Mouse (Mus musculus) frontal cortex, adult 2 months (tissue): ENCODE results near the gene Inpp4b. TPM values are rescaled to one million over a fixed set of nuclear protein-coding genes. Genes with fewer than 3 reads are reported as not detected.

Experiments
- DNase-seq, 2 experiments: peaks; one replicate each; pipeline ENCODE4 v3.0.0; 2022; ENCODE audit warnings: low spot score in 1 of 2; ENCODE audit errors: extremely low spot score in 1 of 2
- polyA plus RNA-seq: library from polyadenylated mRNA; depleted of rRNA; stranded (reverse); fragments of >200 nt; gene quantifications from 2 replicates; pipeline ENCODE4 v1.2.3, GENCODE M21; 2012

Inpp4b gene
- polyA plus RNA-seq, 1 experiment, result 6.9 TPM

- no peak for DNase-seq
Measured at GRCm38 (mm10) chr8:81815551-81815950, 473.2 kb downstream of the Inpp4b start.

DNA sequence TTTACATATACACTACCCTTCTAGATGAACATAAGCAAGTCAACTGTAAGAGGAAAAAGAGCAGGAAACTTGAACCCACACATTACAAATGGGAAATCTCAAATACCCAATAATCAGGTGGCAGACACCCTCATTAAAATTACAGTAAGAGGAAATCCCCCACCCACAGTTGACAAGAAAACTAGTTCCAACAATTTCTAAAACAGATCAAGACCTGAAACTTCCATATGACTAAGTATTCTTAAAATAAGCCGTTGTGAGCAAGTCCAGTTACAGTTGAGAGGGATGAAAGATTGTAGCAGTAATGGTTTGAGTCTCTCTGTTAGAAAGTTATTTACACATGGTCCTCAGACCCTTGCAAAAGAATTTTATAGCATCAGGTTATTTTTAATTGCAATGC is 480.8 kb downstream of the Inpp4b start:
- DNase-seq, result no peak

DNA sequence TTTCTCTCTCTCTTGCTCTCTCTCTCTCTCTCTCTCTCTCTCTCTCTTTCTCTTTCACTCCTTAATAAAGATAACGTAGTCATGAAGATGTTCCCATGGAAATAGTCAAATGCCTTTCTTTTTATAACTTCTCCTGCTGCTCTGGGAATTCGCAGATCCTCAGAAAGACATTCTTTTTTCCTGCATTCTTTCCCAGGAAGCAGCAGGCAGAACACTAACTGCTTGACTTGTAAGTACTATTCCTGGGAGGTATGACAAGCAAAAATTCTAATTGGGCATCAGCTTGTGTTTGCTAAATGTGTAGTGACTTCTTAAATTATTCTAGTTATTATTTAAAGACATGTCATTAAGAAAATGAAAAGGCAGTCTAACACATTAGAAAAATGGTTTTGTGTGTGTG is 482.6 kb downstream of the Inpp4b start:
- DNase-seq, result peak; percentile 8 to 9

DNA sequence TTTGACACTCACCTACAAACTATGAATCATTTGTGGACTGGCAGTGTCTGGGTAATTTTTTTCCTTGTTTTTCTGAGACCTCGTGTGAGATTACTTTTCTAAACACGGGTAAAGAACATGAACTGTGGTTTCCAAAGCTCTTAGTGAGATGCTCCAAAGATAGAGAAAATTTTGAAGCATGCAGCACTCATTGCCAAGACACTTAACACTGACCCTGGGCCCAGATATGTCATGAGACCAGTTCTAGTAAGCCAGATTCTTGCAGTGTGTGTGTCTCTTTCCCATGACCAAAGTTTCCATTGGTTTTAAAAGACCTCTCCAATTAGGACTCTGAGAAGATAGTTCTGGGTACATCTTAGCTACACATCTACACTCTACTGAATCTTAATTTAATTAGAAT is 484.1 kb downstream of the Inpp4b start:
- DNase-seq, result no peak

DNA sequence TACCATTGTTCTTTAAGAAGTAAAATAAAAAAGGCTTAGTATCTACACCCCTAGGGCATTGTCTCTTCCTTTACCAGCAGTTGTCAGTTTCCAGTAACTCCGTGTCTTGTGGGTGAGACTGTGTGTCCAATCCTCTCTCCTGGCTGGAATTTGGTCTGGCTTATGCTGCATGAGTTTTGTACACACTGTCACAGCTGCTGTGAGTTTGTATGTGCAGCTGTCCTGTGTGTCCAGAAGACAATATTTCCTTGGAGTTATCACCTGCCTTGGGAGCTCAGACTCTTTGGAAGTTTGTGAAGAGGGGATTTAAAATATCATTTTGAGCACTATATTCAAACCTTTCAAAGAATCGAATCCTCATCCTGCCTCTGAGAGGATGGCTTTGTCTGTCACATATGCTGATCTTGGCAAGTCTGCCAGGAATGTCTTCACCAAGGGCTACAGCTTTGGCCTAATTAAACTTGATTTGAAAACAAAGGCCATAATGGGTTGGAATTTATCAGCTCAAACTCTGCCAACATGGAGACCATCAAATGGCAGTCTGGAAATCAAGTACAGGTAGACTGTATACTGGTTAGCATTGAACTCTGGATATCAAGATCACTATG is 485.1 kb downstream of the Inpp4b start:
- DNase-seq, result no peak

GRCm38 (mm10) chr8:81831430-81831829 is 489.1 kb downstream of the Inpp4b start:
- DNase-seq, result no peak

DNA sequence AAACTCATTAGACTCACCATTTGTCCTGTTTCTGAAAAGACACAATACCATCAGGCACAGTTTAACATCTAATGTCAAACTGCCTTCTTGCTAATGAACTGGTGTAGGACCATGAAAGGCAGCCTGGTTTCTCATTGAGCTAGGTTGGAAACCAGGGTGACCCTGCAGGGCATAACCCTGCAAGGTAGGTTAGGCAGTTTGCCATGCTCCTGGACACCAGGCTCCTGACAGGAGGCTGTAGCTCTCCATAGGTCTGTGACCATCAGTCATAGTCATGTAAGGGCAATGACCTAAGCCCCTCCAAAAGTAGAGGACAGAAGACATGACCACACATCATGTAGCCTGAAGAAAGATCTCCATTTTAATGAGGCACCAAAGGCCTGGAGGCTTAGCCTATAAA is 491.5 kb downstream of the Inpp4b start:
- no peak for DNase-seq

GRCm38 (mm10) chr8:81840512-81840911 is 498.2 kb downstream of the Inpp4b start:
- no peak for DNase-seq

GRCm38 (mm10) chr8:81844104-81844982 is 502.0 kb downstream of the Inpp4b start:
- DNase-seq, result no peak

- no peak for DNase-seq
Measured at GRCm38 (mm10) chr8:81847929-81848328, 505.6 kb downstream of the Inpp4b start.

DNA sequence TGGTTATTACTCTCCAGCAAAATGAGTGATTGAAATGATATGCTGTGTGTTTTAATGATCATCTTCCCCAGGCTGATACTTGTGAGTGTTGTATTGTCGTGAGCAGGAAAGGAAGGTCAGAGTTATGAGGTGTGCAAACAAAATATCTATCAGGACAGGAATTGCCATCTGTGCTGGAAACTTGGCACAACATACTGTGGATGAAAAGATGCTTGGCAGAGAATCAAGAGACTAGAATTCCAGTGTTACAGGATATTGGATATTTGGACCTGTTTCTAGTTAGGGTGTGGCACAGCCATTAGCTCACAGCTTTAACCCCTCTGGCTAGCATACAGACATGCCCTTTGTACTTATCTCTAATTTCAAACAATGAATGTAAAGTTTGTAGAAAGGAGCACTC is 507.6 kb downstream of the Inpp4b start:
- no peak for DNase-seq

DNA sequence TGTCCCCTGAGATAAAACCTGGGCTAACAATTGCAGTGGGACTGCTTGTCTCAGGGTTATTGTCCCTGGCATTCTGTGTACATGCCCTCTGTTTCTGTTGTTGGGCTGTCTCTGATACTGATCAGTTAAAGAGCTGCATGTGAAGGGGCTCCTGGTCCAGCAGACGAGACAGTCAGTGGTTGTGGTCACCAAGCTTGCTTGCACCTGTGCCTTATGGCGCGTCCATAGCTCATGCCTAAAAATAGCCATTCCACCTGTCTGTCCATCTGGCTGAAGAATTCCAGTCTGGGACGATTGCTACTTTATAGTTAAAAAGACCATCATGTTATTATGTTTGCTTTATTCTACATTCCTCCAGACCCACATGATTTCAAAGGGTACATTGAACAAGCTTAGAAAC is 510.8 kb downstream of the Inpp4b start:
- no peak for DNase-seq

GRCm38 (mm10) chr8:81854543-81854942 is 512.2 kb downstream of the Inpp4b start:
- no peak for DNase-seq

- DNase-seq, result no peak
Measured at GRCm38 (mm10) chr8:81855009-81855408, 512.7 kb downstream of the Inpp4b start.

DNA sequence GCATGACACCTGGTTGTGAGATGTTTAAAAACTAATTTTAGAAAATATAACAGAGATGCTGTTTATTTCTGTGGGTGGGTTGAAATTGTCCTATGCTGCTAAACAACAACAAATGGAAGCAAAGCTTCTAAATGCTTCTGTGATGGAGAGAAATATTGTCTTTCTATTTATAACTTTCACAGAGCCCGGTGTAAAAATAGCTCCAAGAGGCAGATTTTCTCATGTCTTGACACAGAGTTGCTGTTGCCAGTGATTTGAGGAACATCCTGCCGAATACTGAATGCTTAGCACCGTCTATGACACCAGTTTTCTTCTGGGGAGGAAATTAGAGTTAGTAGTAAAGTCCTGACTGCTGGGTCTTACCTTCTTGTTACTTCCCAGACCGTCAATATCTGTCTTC is 513.8 kb downstream of the Inpp4b start:
- DNase-seq, result peak in 1 of 2 experiments; percentile 7

- DNase-seq, result no peak
Measured at GRCm38 (mm10) chr8:81856608-81857007, 514.3 kb downstream of the Inpp4b start.

- no peak for DNase-seq
Measured at GRCm38 (mm10) chr8:81858393-81858792, 516.0 kb downstream of the Inpp4b start.

GRCm38 (mm10) chr8:81859805-81860204 is 517.4 kb downstream of the Inpp4b start:
- DNase-seq, result no peak

- DNase-seq, result no peak
Measured at GRCm38 (mm10) chr8:81861311-81861710, 519.0 kb downstream of the Inpp4b start.

GRCm38 (mm10) chr8:81862738-81863137 is 520.4 kb downstream of the Inpp4b start:
- no peak for DNase-seq

GRCm38 (mm10) chr8:81864318-81864717 is 522.0 kb downstream of the Inpp4b start:
- no peak for DNase-seq

DNA sequence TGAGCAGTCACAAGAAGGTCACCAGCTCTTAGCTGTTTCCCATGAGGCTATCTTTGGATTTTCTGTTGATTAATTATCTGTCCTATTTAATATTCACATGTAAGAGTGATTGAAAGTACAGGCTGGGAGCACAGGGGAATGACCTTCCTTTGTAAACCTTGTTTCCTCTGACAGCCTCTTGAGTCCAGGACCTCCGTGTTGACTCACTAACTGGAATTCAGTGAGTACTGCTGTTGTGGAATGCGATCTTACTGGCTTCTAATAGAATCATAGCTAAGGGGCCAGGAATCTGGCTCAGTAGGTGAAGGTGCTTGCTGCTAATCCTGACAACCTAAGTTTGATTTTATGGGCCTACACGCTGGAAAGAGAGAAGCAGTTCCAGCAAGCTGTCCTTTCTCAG is 523.3 kb downstream of the Inpp4b start:
- no peak for DNase-seq
